Mouse (Mus musculus) lung, postnatal 0 days (tissue): Measurements from ENCODE around the gene Prss27. TPM values are rescaled to one million over a fixed set of nuclear protein-coding genes. Genes with fewer than 3 reads are reported as not detected.

ENCODE experiments used
- ATAC-seq: fragments of 200-750 bp; cut with Nextera tagmentation; 2 replicates; pipeline ENCODE4 v1.8.0; 2017; ENCODE audit warnings: moderate library complexity
- DNase-seq: peaks from one replicate; pipeline ENCODE4 v3.0.0-alpha.2; 2016; ENCODE audit warnings: low spot score
- H3K27ac ChIP-seq: fragments of 300-500 bp; sonication (generic); 2 replicates; pipeline ENCODE4 v1.5.1; 2014; ENCODE audit warnings: antibody characterized with exemption, mild to moderate bottlenecking, low read length, mixed read lengths
- H3K27me3 ChIP-seq: fragments of 300-500 bp; sonication (generic); replicated peaks from 2 replicates; pipeline ENCODE4 v1.6.1; 2014; ENCODE audit warnings: low read length, mixed read lengths; ENCODE audit not compliant: insufficient read depth
- H3K36me3 ChIP-seq: fragments of 300-500 bp; sonication (generic); 2 replicates; pipeline ENCODE4 v1.6.1; 2014; ENCODE audit warnings: low read length, mixed read lengths; ENCODE audit not compliant: insufficient read depth
- H3K4me1 ChIP-seq: fragments of 300-500 bp; sonication (generic); 2 replicates; pipeline ENCODE4 v1.6.1; 2014; ENCODE audit warnings: antibody characterized with exemption, low read depth, low read length, mixed read lengths; ENCODE audit not compliant: insufficient read depth
- H3K4me2 ChIP-seq: fragments of 300-500 bp; sonication (generic); replicated peaks from 2 replicates; pipeline ENCODE4 v1.6.1; 2014; ENCODE audit warnings: low read depth, mild to moderate bottlenecking, low read length, moderate library complexity, mixed read lengths
- H3K4me3 ChIP-seq: fragments of 300-500 bp; sonication (generic); 2 replicates; pipeline ENCODE4 v1.5.1; 2014; ENCODE audit warnings: low read depth, low read length
- H3K9ac ChIP-seq: fragments of 300-500 bp; sonication (generic); replicated peaks from 2 replicates; pipeline ENCODE4 v1.6.1; 2014; ENCODE audit warnings: low read depth, mild to moderate bottlenecking
- H3K9me3 ChIP-seq: fragments of 300-500 bp; sonication (generic); 2 replicates; pipeline ENCODE4 v1.6.1; 2016; ENCODE audit warnings: low read length, mixed read lengths
- CTCF ChIP-seq: IDR thresholded peaks from 2 replicates; pipeline ENCODE4 v1.5.1; 2016; ENCODE audit warnings: antibody characterized with exemption, mild to moderate bottlenecking
- EP300 ChIP-seq: IDR thresholded peaks from 2 replicates; pipeline ENCODE4 v1.6.1; 2016; ENCODE audit warnings: antibody characterized with exemption, mild to moderate bottlenecking, control low read depth
- WGBS: fragments of 180-500 bp; shearing (Covaris S2); extraction: QIAGEN DNeasy Blood & Tissue Kit; methylation state at CpG from one replicate; pipeline ENCODE4 v1.1.7; 2014; 5-methylcytosine and 5-hydroxymethylcytosine counted together
- polyA plus RNA-seq: library from polyadenylated mRNA; unstranded; fragments of >200 nt; fragmentation: Nextera tagmentation; extraction: Ambion mirVana; gene quantifications from 2 replicates; pipeline ENCODE4 v1.2.1, GENCODE M21; 2015

Prss27 gene
- polyA plus RNA-seq, 1 experiment from 2014 or later = 0.18 TPM

GRCm38 (mm10) chr17:23997901-23998300 lies 40.0 kb upstream of the Prss27 start, which contains the start of gene Prss22:
Prss22 (minus strand) TSS chr17:23998100.
- Histone ChIP-seq H3K27ac (no peak within 1 kb of the TSS), H3K4me3 (no peak within 1 kb of the TSS), H3K27me3 (0 out of 2 replicates have a peak, but pooled peaks cover 5% of the 10 kb centered on the region), H3K9ac (no peak within 1 kb of the TSS), H3K4me1 (no peaks in the 10 kb centered on the region; the same call in 1 of the 2 replicates), H3K9me3 (no peaks in the 10 kb centered on the region), H3K36me3 (no peaks in the 10 kb centered on the region), H3K4me2 (no peak within 1 kb of the TSS)
- WGBS = 46% methylated on average over 2 of the region's 2 CpGs
- ATAC-seq (peak; percentile 35), DNase-seq (peak; percentile 28)
- TF ChIP-seq EP300 (no peak), CTCF (no peak)

DNA sequence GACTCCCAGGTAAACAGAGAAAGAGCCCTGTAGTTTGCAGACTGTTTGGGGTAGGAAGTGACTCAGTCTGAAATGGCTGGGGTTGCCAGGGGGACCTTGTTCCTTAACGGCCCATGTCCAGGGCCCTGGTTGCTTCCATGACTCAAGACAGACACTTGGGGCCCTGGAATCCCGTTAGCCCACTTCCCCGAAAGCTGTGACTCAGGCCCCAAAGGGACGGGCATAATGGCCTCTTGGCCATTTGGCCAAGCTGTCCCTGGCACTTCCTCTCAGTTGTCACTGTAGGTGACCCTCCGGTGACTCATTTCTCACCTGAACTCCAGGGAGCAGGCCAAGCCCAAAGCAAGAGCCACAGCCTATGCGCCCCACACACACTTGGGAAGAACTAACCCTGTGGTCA lies 39.6 kb upstream of the Prss27 start:
- 38% methylated on average over 6 of the region's 6 CpGs for WGBS
- peak; percentile 48 for DNase-seq
- TF ChIP-seq CTCF = no peak
- TF ChIP-seq EP300 = no peak

DNA sequence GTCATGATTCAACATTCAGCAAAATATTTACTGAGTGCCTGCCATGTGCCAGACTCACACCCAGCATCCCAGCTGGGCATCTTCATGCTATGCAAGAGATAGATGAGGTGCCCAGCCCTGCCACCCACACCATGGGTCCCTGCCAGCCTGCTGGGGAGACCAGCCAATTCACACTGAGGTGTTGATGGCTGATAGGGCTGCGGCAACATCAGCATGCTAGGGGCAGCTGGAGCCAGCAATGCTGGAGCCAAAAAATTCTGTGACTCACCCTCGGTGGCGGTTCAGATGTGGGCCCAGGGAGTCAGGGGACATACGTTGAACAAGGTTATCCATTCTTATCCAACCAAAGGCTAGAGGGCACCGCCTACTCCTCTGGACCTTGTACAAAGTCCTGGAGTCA lies 37.5 kb upstream of the Prss27 start:
- Histone ChIP-seq H3K36me3 (no peaks in the 10 kb centered on the region), H3K4me3 (no peak overlapping the region), H3K9ac (no peak overlapping the region), H3K9me3 (no peaks in the 10 kb centered on the region), H3K27ac (no peak overlapping the region), H3K4me1 (no peaks in the 10 kb centered on the region), H3K27me3 (0 out of 2 replicates have a peak, but pooled peaks cover 1% of the 10 kb centered on the region), H3K4me2 (no peak overlapping the region)
- TF ChIP-seq EP300 (no peak), CTCF (no peak)
- peak; percentile 54 for ATAC-seq
- peak; percentile 35 for DNase-seq
- 33% methylated on average over 5 of the region's 5 CpGs for WGBS

More for the DNA sequence above, 39.6 kb upstream of the Prss27 start:
- peak; percentile 23; the same call in 1 of the 2 replicates for ATAC-seq
- H3K4me3 ChIP-seq = no peak overlapping the region
- no peak overlapping the region for H3K9ac ChIP-seq
- H3K27ac ChIP-seq = no peak overlapping the region
- H3K4me2 ChIP-seq = no peak overlapping the region
- no peaks in the 10 kb centered on the region for H3K9me3 ChIP-seq
- no peaks in the 10 kb centered on the region for H3K4me1 ChIP-seq
- 0 out of 2 replicates have a peak, but pooled peaks cover 5% of the 10 kb centered on the region for H3K27me3 ChIP-seq
- no peaks in the 10 kb centered on the region for H3K36me3 ChIP-seq

- H3K9me3 ChIP-seq = no peaks in the 10 kb centered on the region
- H3K36me3 ChIP-seq = no peaks in the 10 kb centered on the region
Measured at GRCm38 (mm10) chr17:24004071-24004665, 33.8 kb upstream of the Prss27 start.

GRCm38 (mm10) chr17:24005049-24005448 lies 32.9 kb upstream of the Prss27 start:
- ATAC-seq (no peak), DNase-seq (no peak)
- no peak overlapping the region for H3K4me3 ChIP-seq
- no peak overlapping the region for H3K4me2 ChIP-seq
- no peak overlapping the region for H3K9ac ChIP-seq
- WGBS = 95% methylated on average over 3 of the region's 3 CpGs
- no peaks in the 10 kb centered on the region for H3K27me3 ChIP-seq
- TF ChIP-seq CTCF (no peak), EP300 (no peak)
- H3K4me1 ChIP-seq = no peaks in the 10 kb centered on the region
- no peak overlapping the region for H3K27ac ChIP-seq
- no peaks in the 10 kb centered on the region for H3K36me3 ChIP-seq
- H3K9me3 ChIP-seq = no peaks in the 10 kb centered on the region

More at GRCm38 (mm10) chr17:24004071-24004665, 33.8 kb upstream of the Prss27 start:
- no peak for ATAC-seq
- Histone ChIP-seq H3K9ac (no peak overlapping the region), H3K4me3 (no peak overlapping the region), H3K4me2 (no peak overlapping the region), H3K27ac (no peak overlapping the region), H3K27me3 (no peaks in the 10 kb centered on the region), H3K4me1 (no peaks in the 10 kb centered on the region)
- no peak for DNase-seq
- no peak for TF ChIP-seq EP300
- TF ChIP-seq CTCF = no peak
- WGBS = 89% methylated on average over 14 of the region's 14 CpGs

GRCm38 (mm10) chr17:24006930-24007329 lies 31.0 kb upstream of the Prss27 start:
- Histone ChIP-seq H3K4me2 (no peak overlapping the region), H3K36me3 (no peaks in the 10 kb centered on the region), H3K4me3 (no peak overlapping the region), H3K9me3 (no peaks in the 10 kb centered on the region), H3K4me1 (no peaks in the 10 kb centered on the region), H3K27me3 (no peaks in the 10 kb centered on the region), H3K27ac (no peak overlapping the region), H3K9ac (no peak overlapping the region)
- TF ChIP-seq EP300 (no peak), CTCF (no peak)
- ATAC-seq (no peak), DNase-seq (no peak)
- WGBS = 40% methylated on average over 2 of the region's 2 CpGs
